Mouse (Mus musculus) lung, embryonic 16.5 days (tissue): ENCODE results near the gene Ankrd44. TPM values are rescaled to one million over a fixed set of nuclear protein-coding genes. Genes with fewer than 3 reads are reported as not detected.

ENCODE experiments used
- ATAC-seq: fragments of 200-750 bp; cut with Nextera tagmentation; 2 replicates; pipeline ENCODE4 v1.8.0; 2017; ENCODE audit warnings: low read depth, mild to moderate bottlenecking, moderate library complexity
- H3K27ac ChIP-seq: fragments of 300-500 bp; sonication (generic); 2 replicates; pipeline ENCODE4 v1.5.1; 2014; ENCODE audit warnings: mild to moderate bottlenecking, control low read depth, low read length
- H3K27me3 ChIP-seq: fragments of 300-500 bp; sonication (generic); 2 replicates; pipeline ENCODE4 v1.6.1; 2014; ENCODE audit warnings: low read depth, low read length, mixed read lengths; ENCODE audit not compliant: control insufficient read depth, insufficient read depth
- H3K36me3 ChIP-seq: fragments of 300-500 bp; sonication (generic); 2 replicates; pipeline ENCODE4 v1.6.1; 2014; ENCODE audit warnings: low read length; ENCODE audit not compliant: control insufficient read depth, insufficient read depth
- H3K4me1 ChIP-seq: fragments of 300-500 bp; sonication (generic); replicated peaks from 2 replicates; pipeline ENCODE4 v1.6.1; 2014; ENCODE audit warnings: low read length, mixed read lengths; ENCODE audit not compliant: control insufficient read depth, insufficient read depth
- H3K4me2 ChIP-seq: fragments of 300-500 bp; sonication (generic); 2 replicates; pipeline ENCODE4 v1.6.1; 2014; ENCODE audit warnings: low read depth, low read length, control low read depth
- H3K4me3 ChIP-seq: fragments of 300-500 bp; sonication (generic); 2 replicates; pipeline ENCODE4 v1.5.1; 2014; ENCODE audit warnings: mild to moderate bottlenecking, low read length, control low read depth
- H3K9ac ChIP-seq: fragments of 300-500 bp; sonication (generic); 2 replicates; pipeline ENCODE4 v1.6.1; 2014; ENCODE audit warnings: low read length, control low read depth
- H3K9me3 ChIP-seq: fragments of 300-500 bp; sonication (generic); 2 replicates; pipeline ENCODE4 v1.6.1; 2016; ENCODE audit warnings: low read length; ENCODE audit not compliant: control insufficient read depth
- WGBS: fragments of 180-500 bp; shearing (Covaris S2); extraction: QIAGEN DNeasy Blood & Tissue Kit; methylation state at CpG from one replicate; pipeline ENCODE4 v1.1.7; 2014; 5-methylcytosine and 5-hydroxymethylcytosine counted together
- polyA plus RNA-seq: library from polyadenylated mRNA; unstranded; fragments of >200 nt; fragmentation: Nextera tagmentation; extraction: Ambion mirVana; gene quantifications from 2 replicates; pipeline ENCODE4 v1.2.1, GENCODE M21; 2015

Gene Ankrd44
- polyA plus RNA-seq, 1 experiment from 2014 or later = 19.5 TPM

DNA sequence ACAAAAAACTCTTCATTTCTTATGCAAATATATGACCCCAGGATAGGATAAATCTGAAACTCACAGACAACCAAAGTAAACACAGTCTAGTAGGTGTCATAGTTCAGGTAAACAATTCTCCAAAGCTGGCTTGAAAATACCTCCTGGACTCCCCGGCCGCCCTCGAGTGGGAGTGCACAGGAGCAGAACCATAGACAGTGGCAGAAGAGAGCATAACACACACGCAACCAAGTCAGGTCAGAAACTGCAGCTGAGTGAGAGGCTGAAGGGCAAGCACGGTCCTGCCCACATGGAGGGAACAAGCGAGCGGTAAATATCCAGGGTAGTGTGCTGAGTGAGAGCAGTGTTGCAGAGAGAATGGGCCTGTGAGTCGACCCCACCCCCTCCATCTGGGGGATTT lies 76.1 kb downstream of the Ankrd44 start:
- Histone ChIP-seq H3K4me2 (no peak overlapping the region), H3K9ac (no peak overlapping the region), H3K4me3 (no peak overlapping the region), H3K27me3 (no peaks in the 10 kb centered on the region), H3K27ac (no peak overlapping the region), H3K4me1 (peaks cover 13% of the 10 kb centered on the region), H3K36me3 (no peaks in the 10 kb centered on the region), H3K9me3 (no peaks in the 10 kb centered on the region)
- ATAC-seq = no peak
- 55% methylated on average over 8 of the region's 8 CpGs for WGBS

DNA sequence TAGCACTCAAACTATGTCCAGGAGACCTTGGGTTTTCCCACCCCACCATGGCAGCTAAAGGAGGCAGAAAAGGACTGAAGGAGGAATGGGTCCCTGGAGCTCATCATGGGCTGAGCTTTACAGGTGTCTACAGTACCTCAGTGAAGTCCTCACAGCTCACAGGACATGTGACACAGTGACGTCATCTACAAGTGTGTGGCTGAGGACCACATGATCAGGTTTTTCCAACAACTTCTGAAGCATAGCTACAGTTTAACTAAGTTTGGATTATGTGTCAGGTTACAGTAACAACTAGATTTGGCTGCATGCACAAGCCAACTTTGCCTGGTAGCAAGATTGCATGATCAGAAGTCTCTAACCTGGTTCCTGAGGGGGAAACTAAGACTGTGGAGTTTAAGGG lies 78.9 kb downstream of the Ankrd44 start:
- Histone ChIP-seq H3K36me3 (no peaks in the 10 kb centered on the region), H3K4me2 (no peak overlapping the region), H3K27me3 (no peaks in the 10 kb centered on the region), H3K4me1 (peaks cover 15% of the 10 kb centered on the region), H3K9me3 (no peaks in the 10 kb centered on the region), H3K4me3 (no peak overlapping the region), H3K27ac (no peak overlapping the region), H3K9ac (no peak overlapping the region)
- WGBS = 66% methylated on average over 1 of the region's 1 CpGs
- no peak for ATAC-seq

DNA sequence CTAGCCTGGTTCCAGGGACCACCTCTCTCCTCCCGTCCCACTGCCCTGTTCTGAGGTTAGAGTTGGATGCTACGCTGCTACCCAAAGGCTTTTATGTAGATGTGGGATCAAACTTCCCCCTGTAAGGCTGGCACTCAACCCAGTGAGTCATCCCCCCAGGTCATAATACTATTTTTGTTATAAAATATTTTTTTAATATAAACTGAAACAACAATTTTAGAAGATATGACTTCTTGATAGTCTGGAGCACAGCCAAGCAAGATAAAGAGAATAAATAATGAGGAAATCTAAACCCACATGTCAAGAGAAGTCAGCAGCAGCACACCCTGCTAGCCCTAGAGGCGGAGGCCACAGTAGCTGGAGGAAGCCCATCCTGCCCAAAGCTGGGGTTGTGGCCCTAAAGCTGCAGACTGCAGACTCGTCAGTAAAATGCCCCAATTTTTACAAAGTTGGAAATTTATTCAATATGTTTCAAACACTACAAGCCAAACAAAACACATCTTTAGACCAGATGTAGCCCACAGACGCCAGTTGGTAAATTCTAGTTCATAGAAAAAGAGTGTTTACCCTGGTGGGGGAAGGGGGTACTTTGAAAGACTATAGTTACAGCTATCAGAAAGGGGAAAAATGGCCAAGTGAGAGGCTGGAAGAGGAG lies 79.7 kb downstream of the Ankrd44 start:
- no peak overlapping the region for H3K4me3 ChIP-seq
- H3K4me1 ChIP-seq = peaks cover 13% of the 10 kb centered on the region
- no peaks in the 10 kb centered on the region for H3K36me3 ChIP-seq
- H3K9me3 ChIP-seq = no peaks in the 10 kb centered on the region
- whole genome bisulfite sequencing = 58% methylated on average over 5 of the region's 5 CpGs
- no peak overlapping the region for H3K27ac ChIP-seq
- H3K27me3 ChIP-seq = no peaks in the 10 kb centered on the region
- no peak for ATAC-seq
- H3K4me2 ChIP-seq = no peak overlapping the region
- no peak overlapping the region for H3K9ac ChIP-seq

DNA sequence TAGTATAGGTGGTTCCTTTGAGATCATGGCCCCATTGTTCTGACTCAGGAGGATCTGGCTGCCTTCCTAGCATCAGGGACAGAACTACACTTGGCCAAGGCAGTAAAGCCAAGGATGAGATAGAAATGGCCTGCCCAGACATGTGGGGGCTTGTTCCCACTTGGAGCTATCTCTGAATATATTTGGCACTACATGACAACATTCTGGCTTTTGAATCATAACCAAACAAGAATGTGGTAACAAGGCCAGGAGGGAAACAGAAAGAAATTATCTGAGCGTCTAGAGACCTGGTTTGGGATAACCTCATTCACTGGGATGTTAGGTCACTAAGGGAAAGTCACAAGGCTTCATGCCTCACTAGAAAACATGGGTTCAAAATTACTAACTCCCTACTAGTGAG lies 81.8 kb downstream of the Ankrd44 start:
- Histone ChIP-seq H3K27me3 (no peaks in the 10 kb centered on the region), H3K4me3 (no peak overlapping the region), H3K4me2 (no peak overlapping the region), H3K4me1 (peaks cover 12% of the 10 kb centered on the region), H3K27ac (no peak overlapping the region), H3K9ac (no peak overlapping the region), H3K36me3 (no peaks in the 10 kb centered on the region), H3K9me3 (no peaks in the 10 kb centered on the region)
- WGBS = 68% methylated on average over 1 of the region's 1 CpGs
- no peak for ATAC-seq

DNA sequence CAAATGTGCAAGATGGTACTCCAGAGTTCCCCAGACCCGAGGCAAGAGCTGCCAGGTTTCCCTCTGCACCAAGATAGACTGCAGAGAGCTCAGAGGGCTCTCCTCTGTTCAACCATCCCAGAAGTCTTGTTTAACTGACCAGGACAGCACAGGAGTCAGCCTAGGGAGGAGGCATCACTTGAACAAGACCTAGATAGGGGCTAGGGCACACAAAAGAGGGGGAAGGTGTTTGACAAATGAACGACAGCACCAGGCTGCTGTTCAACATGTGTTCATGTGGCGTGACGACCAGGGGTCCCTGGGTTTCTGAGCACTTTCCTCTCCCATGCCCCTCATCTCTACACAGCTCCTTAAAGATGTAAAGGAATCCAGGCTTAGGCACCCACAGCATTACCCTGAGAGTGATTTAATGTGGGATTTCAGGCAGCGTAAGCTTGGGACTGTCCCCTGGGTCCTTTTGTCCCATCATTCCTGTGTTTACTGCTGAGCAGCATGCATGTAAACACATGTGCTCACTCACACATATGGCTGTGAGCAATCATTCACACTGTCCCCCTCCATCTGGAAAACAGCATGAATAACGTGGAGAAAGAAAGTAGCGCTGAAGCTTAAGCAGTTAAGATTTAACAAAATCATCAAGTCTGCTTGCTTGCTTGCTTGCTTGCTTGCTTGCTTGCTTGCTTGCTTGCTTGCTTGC lies 83.3 kb downstream of the Ankrd44 start:
- Histone ChIP-seq H3K9me3 (no peaks in the 10 kb centered on the region), H3K4me1 (peaks cover 16% of the 10 kb centered on the region), H3K4me2 (no peak overlapping the region), H3K9ac (no peak overlapping the region), H3K27me3 (no peaks in the 10 kb centered on the region), H3K4me3 (no peak overlapping the region), H3K36me3 (no peaks in the 10 kb centered on the region), H3K27ac (no peak overlapping the region)
- WGBS = 57% methylated on average over 7 of the region's 7 CpGs
- ATAC-seq = no peak

DNA sequence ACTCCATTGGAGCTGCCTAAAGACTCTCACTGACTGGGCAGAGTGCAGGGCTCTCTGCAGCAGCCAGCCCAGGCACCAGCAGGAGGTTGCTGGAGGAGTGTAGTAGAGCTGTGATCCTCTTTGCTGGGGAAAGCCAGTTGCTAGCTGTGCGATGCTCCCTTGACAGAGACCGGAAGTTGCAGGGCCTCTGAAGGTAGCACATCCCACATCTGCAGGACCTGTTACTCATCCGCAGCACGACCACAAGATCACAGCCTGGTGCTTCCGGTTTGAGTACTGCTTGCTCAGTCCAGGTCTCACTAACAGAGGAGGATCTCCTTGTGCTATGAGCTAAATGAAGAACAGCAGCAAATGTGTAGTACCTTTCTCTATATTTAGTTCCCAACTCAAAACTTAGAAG lies 84.4 kb downstream of the Ankrd44 start:
- Histone ChIP-seq H3K36me3 (no peaks in the 10 kb centered on the region), H3K9me3 (no peaks in the 10 kb centered on the region), H3K4me2 (no peak overlapping the region), H3K4me1 (peaks cover 16% of the 10 kb centered on the region), H3K27ac (no peak overlapping the region), H3K4me3 (no peak overlapping the region), H3K9ac (no peak overlapping the region), H3K27me3 (no peaks in the 10 kb centered on the region)
- ATAC-seq = no peak
- 50% methylated on average over 5 of the region's 5 CpGs for WGBS

DNA sequence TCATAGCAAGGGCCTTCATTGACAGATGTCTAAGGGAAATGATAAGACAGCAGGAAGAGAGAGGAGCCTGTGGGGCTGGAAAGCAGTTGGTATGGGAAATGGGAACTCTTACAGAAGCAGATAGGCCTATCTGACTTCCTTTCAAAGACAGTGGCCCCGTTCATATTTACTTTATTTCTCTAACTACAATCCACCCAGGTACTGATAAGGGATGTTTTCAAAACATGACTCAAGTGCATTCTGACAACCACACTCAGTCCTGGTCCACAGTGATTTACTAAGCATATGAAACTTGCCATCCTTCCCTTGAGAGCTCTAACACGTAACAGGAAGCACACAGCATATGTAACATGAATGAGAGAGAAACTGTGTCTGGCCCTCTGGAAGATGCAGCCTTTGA lies 86.1 kb downstream of the Ankrd44 start:
- Histone ChIP-seq H3K4me1 (peaks cover 13% of the 10 kb centered on the region), H3K9ac (no peak overlapping the region), H3K4me2 (no peak overlapping the region), H3K4me3 (no peak overlapping the region), H3K27ac (no peak overlapping the region), H3K9me3 (no peaks in the 10 kb centered on the region), H3K36me3 (no peaks in the 10 kb centered on the region), H3K27me3 (no peaks in the 10 kb centered on the region)
- WGBS = 44% methylated on average over 2 of the region's 2 CpGs
- no peak for ATAC-seq

DNA sequence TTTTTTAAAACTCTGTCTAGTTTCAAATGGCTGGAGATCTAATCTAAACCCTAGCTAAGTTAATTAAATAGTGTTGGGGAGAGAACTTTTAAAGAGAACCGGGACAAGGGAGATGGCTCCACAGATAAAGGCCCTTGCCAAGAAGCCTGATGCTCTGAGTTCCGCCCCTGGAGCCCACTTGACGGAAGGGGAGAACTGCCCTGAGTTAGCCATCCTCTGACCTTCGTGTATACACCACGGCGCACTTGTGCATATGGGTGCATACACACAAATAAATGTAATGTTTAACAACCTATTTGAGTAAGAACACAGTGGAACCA lies 87.7 kb downstream of the Ankrd44 start:
- 64% methylated on average over 6 of the region's 6 CpGs for WGBS
- no peak overlapping the region for H3K4me2 ChIP-seq
- H3K27me3 ChIP-seq = no peaks in the 10 kb centered on the region
- 0 out of 2 replicates have a peak overlapping the region, but pooled peaks have one; percentile 13 for H3K27ac ChIP-seq
- H3K36me3 ChIP-seq = no peaks in the 10 kb centered on the region
- no peak overlapping the region for H3K9ac ChIP-seq
- H3K4me3 ChIP-seq = no peak overlapping the region
- ATAC-seq = no peak
- H3K4me1 ChIP-seq = peaks cover 13% of the 10 kb centered on the region
- H3K9me3 ChIP-seq = no peaks in the 10 kb centered on the region

DNA sequence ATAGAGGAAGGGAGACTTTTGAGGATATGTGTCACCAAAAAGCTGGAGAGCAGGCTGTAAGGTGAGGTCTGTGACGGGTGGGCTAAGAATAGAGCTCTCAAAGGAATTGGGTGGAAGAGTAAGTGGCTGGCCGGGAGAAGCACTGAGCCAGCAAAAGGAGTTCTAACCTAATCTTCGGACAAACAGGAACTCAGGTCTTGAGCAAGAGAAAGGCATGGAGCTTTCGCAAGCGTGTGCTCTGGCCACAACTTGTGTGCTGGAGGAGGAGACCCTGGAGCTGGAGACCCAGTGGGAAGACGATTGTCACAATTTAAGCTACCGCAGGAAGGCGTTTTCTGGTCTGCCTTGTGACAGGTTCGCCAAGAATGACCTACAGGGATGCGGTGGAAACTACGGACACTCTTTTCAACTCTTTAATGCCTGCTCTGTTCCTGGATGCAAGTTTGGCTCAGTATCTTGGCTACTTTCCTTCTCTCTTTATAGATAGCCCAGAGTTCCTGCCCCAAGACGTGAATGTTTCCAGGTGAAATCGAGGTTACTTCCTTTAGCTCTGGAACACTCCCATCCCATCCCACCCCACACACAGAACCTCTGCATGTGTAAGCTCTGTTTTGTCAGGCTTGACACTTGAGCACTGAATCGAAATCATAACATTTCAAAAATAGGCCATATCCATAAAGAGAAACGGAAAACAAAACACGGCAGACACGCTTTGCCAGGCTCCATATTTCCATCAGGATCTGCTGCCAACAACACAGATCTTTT lies 88.3 kb downstream of the Ankrd44 start:
- 0 out of 2 replicates have a peak overlapping the region, but pooled peaks have one; percentile 13 for H3K27ac ChIP-seq
- no peak overlapping the region for H3K4me3 ChIP-seq
- no peaks in the 10 kb centered on the region for H3K36me3 ChIP-seq
- no peaks in the 10 kb centered on the region for H3K9me3 ChIP-seq
- no peak overlapping the region for H3K9ac ChIP-seq
- ATAC-seq = peak; percentile 63
- no peaks in the 10 kb centered on the region for H3K27me3 ChIP-seq
- peaks cover 13% of the 10 kb centered on the region for H3K4me1 ChIP-seq
- 66% methylated on average over 17 of the region's 17 CpGs for WGBS
- no peak overlapping the region for H3K4me2 ChIP-seq
